Mouse (Mus musculus): ENCODE measurements around the gene Tnrc6c.
"Not testable (repeated sequence)": the region's sequence is repeated elsewhere in the genome, so short reads cannot be mapped to it uniquely, and the experiment has no call there.

Tnrc6c gene

DNA sequence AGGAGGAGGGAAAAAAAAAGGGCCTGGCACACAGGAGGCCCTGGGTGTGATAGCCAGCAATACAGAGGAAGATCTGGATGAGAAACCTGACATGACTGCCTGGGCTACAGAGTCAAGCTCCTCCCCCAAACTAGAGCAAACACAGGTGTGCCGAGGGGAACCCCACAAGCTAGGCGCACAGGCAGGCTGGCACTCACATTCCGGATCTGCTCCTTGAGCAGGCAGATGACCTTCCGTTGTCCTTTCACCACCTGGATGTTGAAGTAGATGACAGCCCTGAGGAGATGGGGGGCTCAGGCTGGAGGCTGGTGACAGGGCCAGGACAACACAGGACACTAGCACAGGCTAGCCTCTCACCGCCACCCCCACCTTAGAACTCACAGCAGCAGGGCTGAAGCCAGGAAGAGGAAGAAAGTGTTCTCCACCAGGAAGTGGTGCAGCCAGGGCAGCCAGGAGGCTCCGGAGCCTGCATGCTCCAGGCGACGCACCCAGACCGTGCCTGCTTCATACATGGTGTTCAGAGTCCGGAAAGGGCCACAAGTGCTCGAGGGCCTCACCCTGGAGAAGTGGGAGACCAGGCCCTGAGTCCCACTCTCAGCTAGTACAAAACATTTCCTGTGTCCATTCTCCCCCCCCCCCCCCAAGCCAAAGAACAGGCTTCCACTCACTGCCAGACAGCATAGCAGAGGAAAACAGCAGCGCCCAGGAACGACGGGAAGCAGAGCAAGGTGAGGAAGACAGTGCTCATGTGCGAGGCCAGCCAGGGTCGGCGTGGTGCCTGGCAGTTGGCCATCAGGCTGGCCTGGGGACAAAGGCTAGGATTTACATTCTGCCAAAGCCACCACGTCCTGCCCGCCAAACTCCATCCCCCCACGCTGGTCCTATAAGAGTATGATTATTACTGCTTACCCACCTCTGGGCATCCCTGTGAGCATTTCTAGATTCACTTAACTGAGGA, 114.9 kb downstream of the Tnrc6c start:
- DNase-seq (ENCODE audit: low read depth, low spot score), result no peak

DNA sequence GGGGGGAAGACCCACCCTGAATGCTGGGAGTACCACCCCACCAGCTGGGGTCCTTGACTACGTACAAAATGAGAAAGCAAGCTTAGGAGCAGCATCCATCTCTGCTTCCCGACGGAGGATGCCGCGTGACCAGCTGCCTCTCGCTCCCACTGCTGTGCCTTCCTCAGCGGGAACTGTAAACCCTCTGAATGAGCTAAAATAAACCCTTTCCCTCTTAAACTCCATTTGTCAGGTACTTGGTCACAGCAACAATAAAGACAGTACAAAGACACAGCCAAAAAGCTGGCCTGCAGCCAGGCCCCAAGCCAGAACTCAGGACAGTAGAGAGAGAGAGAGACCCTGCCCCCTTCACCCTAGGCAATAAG, 115.6 kb downstream of the Tnrc6c start:
- no peak for DNase-seq (ENCODE audit: low read depth, low spot score)

GRCm38 (mm10) chr11:117770407-117770806, 116.3 kb downstream of the Tnrc6c start:
- DNase-seq (ENCODE audit: low read depth, low spot score), result no peak

DNA sequence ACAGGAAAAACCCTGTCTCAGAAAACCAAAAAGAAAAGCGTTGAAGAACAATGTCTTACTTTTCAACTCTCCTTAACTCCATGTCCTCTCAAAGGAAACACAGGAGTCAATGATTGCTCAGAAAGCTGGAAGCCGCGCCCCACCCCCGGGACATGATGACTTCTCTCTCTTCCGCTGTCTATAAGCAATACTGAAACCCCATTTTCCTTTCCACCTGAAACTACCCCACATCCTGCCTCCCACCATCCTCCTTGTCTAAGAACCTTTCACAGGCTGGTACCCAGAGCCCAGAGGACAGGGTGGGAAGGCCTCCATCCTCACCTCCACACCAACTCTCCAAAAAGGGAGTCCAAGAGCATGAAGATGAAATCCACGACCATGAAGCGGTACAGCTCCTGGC, 118.3 kb downstream of the Tnrc6c start:
- DNase-seq (ENCODE audit: low read depth, low spot score), result no peak

GRCm38 (mm10) chr11:117774925-117775324, 120.8 kb downstream of the Tnrc6c start:
- DNase-seq (ENCODE audit: low read depth, low spot score), result no peak

DNA sequence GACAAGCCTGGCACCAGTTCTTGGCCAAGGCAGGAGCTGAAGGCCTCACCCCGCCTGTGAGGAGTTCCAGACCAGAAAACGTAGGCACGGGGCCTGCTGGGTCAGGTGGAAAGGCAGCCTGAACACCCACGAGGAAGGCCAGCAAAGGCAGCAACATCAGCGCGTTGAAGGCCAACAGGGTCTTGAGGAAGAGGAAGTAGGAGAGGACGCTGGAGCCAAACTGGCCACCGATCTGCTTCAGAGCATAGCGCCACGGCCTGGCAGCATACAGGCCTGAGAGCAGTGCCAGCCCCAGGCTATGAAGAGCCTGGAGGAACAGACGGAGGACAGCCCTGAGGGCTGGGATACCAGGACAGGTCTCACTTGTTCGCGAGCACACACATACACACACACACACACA, 121.5 kb downstream of the Tnrc6c start:
- no peak for DNase-seq (ENCODE audit: low read depth, low spot score)

- no peak for DNase-seq (ENCODE audit: low read depth, low spot score)
These were observed 122.2 kb downstream of the Tnrc6c start for GRCm38 (mm10) chr11:117776085-117776792.

GRCm38 (mm10) chr11:117777111-117777510, 123.0 kb downstream of the Tnrc6c start:
- no peak for DNase-seq (ENCODE audit: low read depth, low spot score)

GRCm38 (mm10) chr11:117778031-117778430, 123.9 kb downstream of the Tnrc6c start:
- DNase-seq (ENCODE audit: low read depth, low spot score), result no peak

GRCm38 (mm10) chr11:117778851-117779433, 124.9 kb downstream of the Tnrc6c start:
- DNase-seq (ENCODE audit: low read depth, low spot score), result no peak

- no peak for DNase-seq (ENCODE audit: low read depth, low spot score)
These were observed 125.5 kb downstream of the Tnrc6c start for GRCm38 (mm10) chr11:117779434-117780198.

GRCm38 (mm10) chr11:117780199-117780515, 126.1 kb downstream of the Tnrc6c start:
- no peak for DNase-seq (ENCODE audit: low read depth, low spot score)

DNA sequence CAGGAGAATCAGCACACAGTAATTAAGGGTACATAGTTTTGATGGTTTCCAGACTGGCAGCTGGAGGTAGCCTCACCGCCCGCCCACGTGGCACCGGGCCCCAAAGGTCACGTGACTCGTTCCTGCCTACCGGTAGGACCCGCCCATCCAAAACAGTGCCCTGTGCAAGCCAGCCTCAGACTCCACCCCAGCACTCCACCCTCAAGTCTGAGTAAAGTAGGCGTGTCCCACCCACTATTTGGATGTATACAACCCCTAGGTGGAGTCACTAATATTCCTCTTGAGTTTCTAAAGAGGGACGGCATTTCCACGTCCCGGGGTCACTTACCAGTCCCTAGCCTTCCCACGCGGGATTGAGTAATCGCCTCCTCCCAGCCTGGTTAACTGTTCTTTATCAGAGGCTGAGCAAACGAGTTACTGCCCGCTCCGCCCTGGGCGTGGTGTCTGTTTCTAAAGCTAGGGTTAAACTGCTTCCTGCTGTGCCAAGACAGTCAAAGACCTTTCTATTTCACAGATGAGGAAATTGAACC, 126.6 kb downstream of the Tnrc6c start:
- DNase-seq (ENCODE audit: low read depth, low spot score), result peak; percentile 91

- DNase-seq (ENCODE audit: low read depth, low spot score), result peak; percentile 57
These were observed 127.2 kb downstream of the Tnrc6c start for GRCm38 (mm10) chr11:117781199-117781821.

DNA sequence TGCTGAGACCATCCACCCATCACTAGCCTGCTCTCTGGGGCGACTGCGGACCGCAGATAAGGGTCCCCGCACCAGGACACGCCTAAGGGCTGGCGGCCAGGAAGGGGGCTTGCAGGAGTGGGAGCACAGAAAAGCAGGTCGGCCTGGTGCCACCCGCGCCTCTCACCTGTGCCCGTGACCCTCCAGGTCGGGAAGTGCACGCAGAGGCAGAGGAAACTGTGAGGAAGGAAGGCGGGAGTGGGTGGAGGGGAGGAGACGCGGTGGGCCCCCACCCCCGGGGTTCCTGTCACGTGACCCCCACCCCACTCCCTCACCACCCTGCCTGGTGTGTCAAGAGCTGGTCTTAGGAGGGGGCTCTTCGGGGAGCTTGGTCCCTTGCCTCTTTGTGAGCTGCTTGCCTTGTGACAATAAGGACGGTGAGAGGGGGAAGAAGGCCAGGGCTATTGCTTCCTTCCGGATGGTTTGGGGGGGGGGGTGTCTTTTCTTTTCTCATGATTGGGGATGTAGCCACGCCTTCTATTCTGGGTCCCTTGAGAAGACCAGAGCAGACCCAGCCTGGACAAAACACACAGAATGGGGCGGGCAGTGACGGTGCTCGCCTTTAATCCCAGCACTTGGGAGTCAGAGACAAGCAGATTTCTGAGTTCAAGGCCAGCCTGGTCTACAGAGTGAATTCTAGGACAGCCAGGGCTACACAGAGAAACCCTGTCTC, 128.1 kb downstream of the Tnrc6c start, which contains the start of the genes Tmc8 and Tmc6:
Gene Tmc8, plus strand, starts transcription at position 84 of the 712 bp plus-strand sequence.
Gene Tmc6, minus strand, starts transcription at position 206 of the 712 bp plus-strand sequence.
- no peak for DNase-seq (ENCODE audit: low read depth, low spot score)

DNA sequence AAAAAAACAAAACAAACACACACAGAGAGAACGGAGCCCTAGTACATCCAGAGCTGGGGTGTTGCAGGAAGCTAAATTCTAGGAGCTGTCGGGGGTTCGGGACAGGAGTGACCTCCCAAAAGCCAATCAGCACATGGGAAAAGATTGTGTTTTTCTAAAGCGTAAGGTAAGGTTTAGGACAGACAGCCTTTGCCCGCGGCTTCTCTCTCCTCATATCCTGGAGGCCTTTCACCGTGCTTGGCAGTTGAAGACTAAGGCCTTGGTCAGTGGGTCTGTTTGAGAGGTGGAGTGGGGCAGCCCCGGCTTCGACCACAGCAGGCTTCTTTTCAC, 128.6 kb downstream of the Tnrc6c start:
- DNase-seq (ENCODE audit: low read depth, low spot score), result no peak

GRCm38 (mm10) chr11:117783089-117783488, 129.0 kb downstream of the Tnrc6c start:
- no peak for DNase-seq (ENCODE audit: low read depth, low spot score)

DNA sequence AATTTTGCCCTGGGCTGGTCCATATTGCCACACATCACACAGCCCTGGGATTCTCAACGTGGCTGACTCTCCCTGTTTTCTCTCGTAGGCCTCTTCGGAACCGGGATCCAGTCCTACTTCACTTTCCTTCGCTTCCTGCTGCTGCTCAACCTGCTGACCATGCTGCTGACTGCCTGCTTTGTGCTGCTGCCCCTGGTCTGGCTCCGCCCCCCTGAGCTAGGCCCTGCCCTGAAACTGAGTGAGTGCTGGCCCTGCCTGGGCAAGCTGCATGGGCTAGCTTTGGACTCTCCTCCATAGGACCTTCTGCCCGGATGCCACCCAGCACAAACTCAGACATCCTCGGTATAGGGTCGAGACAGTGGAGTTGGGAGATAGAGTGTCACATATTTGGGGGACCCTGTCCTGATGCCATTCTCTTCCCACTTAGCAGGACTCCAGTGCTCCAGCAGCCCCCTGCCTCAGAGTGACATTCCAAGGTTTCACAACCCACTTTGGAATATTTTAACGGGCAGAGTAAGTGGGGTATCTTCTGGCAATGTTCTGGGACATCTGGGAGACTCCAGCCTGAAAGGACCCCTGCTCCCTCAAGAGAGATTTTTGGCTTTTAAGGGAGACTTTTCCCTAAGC, 129.7 kb downstream of the Tnrc6c start:
- DNase-seq (ENCODE audit: low read depth, low spot score), result no peak

DNA sequence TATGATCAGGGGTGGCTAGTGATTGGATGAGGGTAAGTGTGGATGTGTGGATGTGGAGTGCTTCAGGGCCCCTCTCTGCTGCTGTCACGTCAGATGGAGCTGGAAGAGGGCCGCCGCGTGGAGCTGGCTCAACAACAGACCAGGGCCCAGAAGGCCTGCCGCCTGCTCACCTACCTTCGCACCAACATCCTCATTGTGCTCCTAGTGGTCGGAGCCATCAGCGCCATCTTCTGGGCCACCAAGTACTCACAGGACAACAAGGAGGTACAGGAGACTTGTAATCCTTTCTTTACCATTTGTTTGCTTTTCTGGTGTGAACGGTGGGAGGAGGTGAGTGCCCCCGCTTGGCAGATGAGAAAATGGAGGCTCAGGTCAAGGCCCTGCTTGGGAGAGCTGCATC, 132.2 kb downstream of the Tnrc6c start:
- DNase-seq (ENCODE audit: low read depth, low spot score), result no peak

DNA sequence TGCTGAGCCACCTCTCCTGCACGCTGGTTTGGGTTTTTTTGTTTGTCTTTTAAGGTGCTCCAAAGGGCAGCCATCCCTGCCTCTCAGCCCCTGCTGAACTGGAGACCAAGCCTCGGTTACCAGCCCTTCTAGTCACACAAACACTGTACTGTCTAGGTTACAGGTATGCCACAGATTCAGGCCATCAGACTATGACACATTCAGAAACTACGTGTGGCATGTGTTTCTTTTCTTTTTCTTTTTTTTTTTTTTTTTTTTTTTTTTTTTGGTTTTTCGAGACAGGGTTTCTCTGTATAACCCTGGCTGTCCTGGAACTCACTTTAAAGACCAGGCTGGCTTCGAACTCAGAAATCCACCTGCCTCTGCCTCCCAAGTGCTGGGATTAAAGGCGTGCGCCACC, 134.4 kb downstream of the Tnrc6c start:
- not testable (repeated sequence) for DNase-seq (ENCODE audit: low read depth, low spot score)

Measured in c-Kit-negative CD71-positive TER-119-positive erythroid progenitor cells, embryonic 14.5 days (primary cell).